15 mouse cellular contexts compared by ENCODE assay signal in genomic region chr1:149715171-149715570, GRCm38 (mm10).
"Had no signal": no experiment of that assay in that cellular context is flagged by ENCODE, and none has a peak within 500 bp of the region (broad histone marks: within the 10 kb centered on the region; RNA-seq: fewer than 3 reads in every experiment).

No protein-coding gene starts in this region.

- H3K27me3 ChIP-seq: limb, embryonic 15.5 days; liver, embryonic 13.5 days; megakaryocyte, embryonic 14.5 days had no signal

- DNase-seq: kidney, adult 18-20 months; kidney, adult 9 months; kidney, postnatal 14 days; kidney, postnatal 4 days; layer of hippocampus, adult 9-11 months; liver, embryonic 13.5 days; lung, adult 2 months; lung, postnatal 36 days; midbrain, embryonic 14.5 days; thymus, adult 18-20 months; thymus, postnatal 36 days had no signal

- H3K4me3 ChIP-seq: limb, embryonic 15.5 days; liver, embryonic 13.5 days; megakaryocyte, embryonic 14.5 days had no signal

- ATAC-seq: lung, postnatal 0 days had no signal

- H3K4me2 ChIP-seq: limb, embryonic 15.5 days; liver, embryonic 13.5 days; midbrain, embryonic 11.5 days had no signal

- H3K27ac ChIP-seq: limb, embryonic 15.5 days; liver, embryonic 13.5 days had no signal

- H3K9ac ChIP-seq: limb, embryonic 15.5 days; liver, embryonic 13.5 days had no signal

- H3K4me1 ChIP-seq: limb, embryonic 15.5 days; liver, embryonic 13.5 days; megakaryocyte, embryonic 14.5 days had no signal

- H3K9me3 ChIP-seq: limb, embryonic 15.5 days; liver, embryonic 13.5 days; megakaryocyte, embryonic 14.5 days had no signal

- H3K36me3 ChIP-seq: limb, embryonic 15.5 days; liver, embryonic 13.5 days had no signal
